Mouse (Mus musculus) intestine, embryonic 16.5 days (tissue): ENCODE results near the gene Npb. TPM values are rescaled to one million over a fixed set of nuclear protein-coding genes. Genes with fewer than 3 reads are reported as not detected.
A peak's percentile ranks its signal among the peaks of the same experiment; 100 is the strongest.
"Not testable (repeated sequence)": the region's sequence is repeated elsewhere in the genome, so short reads cannot be mapped to it uniquely, and the experiment has no call there.

Experiments used
- ATAC-seq: fragments of 200-750 bp; cut with Nextera tagmentation; 2 replicates; pipeline ENCODE4 v1.8.0; 2017; ENCODE audit warnings: moderate TSS enrichment, moderate library complexity
- H3K27ac ChIP-seq: fragments of 300-500 bp; sonication (generic); 2 replicates; pipeline ENCODE4 v1.5.1; 2014; ENCODE audit warnings: mild to moderate bottlenecking, low read length
- H3K27me3 ChIP-seq: fragments of 300-500 bp; sonication (generic); replicated peaks from 2 replicates; pipeline ENCODE4 v1.6.1; 2014; ENCODE audit warnings: low read length, control low read depth, mixed read lengths; ENCODE audit not compliant: control insufficient read depth, insufficient read depth
- H3K36me3 ChIP-seq: fragments of 300-500 bp; sonication (generic); 2 replicates; pipeline ENCODE4 v1.6.1; 2014; ENCODE audit warnings: low read length, control low read depth; ENCODE audit not compliant: control insufficient read depth, insufficient read depth
- H3K4me1 ChIP-seq: fragments of 300-500 bp; sonication (generic); 2 replicates; pipeline ENCODE4 v1.6.1; 2014; ENCODE audit warnings: low read length, control low read depth, mixed read lengths; ENCODE audit not compliant: control insufficient read depth, insufficient read depth
- H3K4me2 ChIP-seq: fragments of 300-500 bp; sonication (generic); 2 replicates; pipeline ENCODE4 v1.6.1; 2014; ENCODE audit warnings: low read depth, low read length, control low read depth
- H3K4me3 ChIP-seq: fragments of 300-500 bp; sonication (generic); 2 replicates; pipeline ENCODE4 v1.5.1; 2014; ENCODE audit warnings: mild to moderate bottlenecking, low read length
- H3K9ac ChIP-seq: fragments of 300-500 bp; sonication (generic); 2 replicates; pipeline ENCODE4 v1.6.1; 2014; ENCODE audit warnings: low read depth, low read length
- H3K9me3 ChIP-seq: fragments of 300-500 bp; sonication (generic); 2 replicates; pipeline ENCODE4 v1.6.1; 2016; ENCODE audit warnings: low read length, control low read depth; ENCODE audit not compliant: control insufficient read depth
- WGBS: fragments of 180-500 bp; shearing (Covaris S2); extraction: QIAGEN DNeasy Blood & Tissue Kit; methylation state at CpG from one replicate; pipeline ENCODE4 v1.1.7; 2014; 5-methylcytosine and 5-hydroxymethylcytosine counted together
- polyA plus RNA-seq: library from polyadenylated mRNA; unstranded; fragments of >200 nt; fragmentation: Nextera tagmentation; extraction: Ambion mirVana; gene quantifications from 2 replicates; pipeline ENCODE4 v1.2.1, GENCODE M21; 2015

Gene Npb
- polyA plus RNA-seq, 1 experiment from 2014 or later, result 3.8 TPM

GRCm38 (mm10) chr11:120578694-120579243 is 29.5 kb upstream of the Npb start:
- Histone ChIP-seq H3K9me3 (no peaks in the 10 kb centered on the region), H3K27ac (peak overlapping the region; percentile 96), H3K9ac (peak overlapping the region; percentile 94; the same call in 1 of the 2 replicates), H3K4me3 (no peak overlapping the region), H3K4me2 (no peak overlapping the region), H3K36me3 (peaks cover 21% of the 10 kb centered on the region), H3K27me3 (no peaks in the 10 kb centered on the region), H3K4me1 (peaks cover 50% of the 10 kb centered on the region)
- ATAC-seq, result no peak
- WGBS, result 81% methylated on average over 11 of the region's 11 CpGs

- ATAC-seq, result no peak
Measured at GRCm38 (mm10) chr11:120579316-120580107, 28.8 kb upstream of the Npb start.

DNA sequence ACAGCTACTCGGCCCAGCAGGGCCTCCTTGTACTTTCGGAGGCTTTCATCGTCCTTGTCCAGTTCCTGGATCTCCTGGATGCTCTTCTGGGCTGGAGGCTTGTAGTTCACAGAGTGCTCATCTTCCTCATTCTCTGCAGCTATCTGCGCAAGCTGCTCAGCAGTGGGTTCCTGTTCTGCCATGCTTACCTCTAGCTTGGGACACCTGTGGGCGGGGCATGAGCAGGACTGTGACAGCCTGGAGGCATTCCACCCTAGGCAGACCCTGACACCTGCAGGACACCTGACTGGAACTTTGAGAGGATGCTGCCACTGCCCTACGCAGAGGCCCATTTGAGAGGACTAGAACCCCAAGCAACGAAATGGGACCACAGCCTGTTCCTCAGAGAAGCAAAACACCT is 28.1 kb upstream of the Npb start:
- Histone ChIP-seq H3K4me1 (peaks cover 43% of the 10 kb centered on the region), H3K36me3 (peaks cover 28% of the 10 kb centered on the region), H3K9me3 (no peaks in the 10 kb centered on the region), H3K27me3 (no peaks in the 10 kb centered on the region), H3K9ac (peak overlapping the region; percentile 94), H3K4me2 (peak overlapping the region; percentile 63), H3K27ac (peak overlapping the region; percentile 93), H3K4me3 (peak overlapping the region; percentile 75)
- WGBS, result 47% methylated on average over 7 of the region's 7 CpGs
- ATAC-seq, result no peak

More at GRCm38 (mm10) chr11:120579316-120580107, 28.8 kb upstream of the Npb start:
- Histone ChIP-seq H3K27me3 (no peaks in the 10 kb centered on the region), H3K4me3 (peak overlapping the region; percentile 75), H3K4me1 (peaks cover 46% of the 10 kb centered on the region), H3K9me3 (no peaks in the 10 kb centered on the region), H3K4me2 (peak overlapping the region; percentile 63), H3K27ac (peak overlapping the region; percentile 93), H3K9ac (peak overlapping the region; percentile 94), H3K36me3 (peaks cover 24% of the 10 kb centered on the region)
- 49% methylated on average over 15 of the region's 15 CpGs for WGBS

GRCm38 (mm10) chr11:120580871-120581331 is 27.4 kb upstream of the Npb start:
- peak overlapping the region; percentile 94 for H3K9ac ChIP-seq
- WGBS, result under 1% methylated on average over 37 of the region's 44 CpGs
- ATAC-seq, result peak; percentile 38
- H3K27ac ChIP-seq, result peak overlapping the region; percentile 93
- no peaks in the 10 kb centered on the region for H3K9me3 ChIP-seq
- H3K4me2 ChIP-seq, result peak overlapping the region; percentile 63
- peaks cover 42% of the 10 kb centered on the region for H3K4me1 ChIP-seq
- H3K4me3 ChIP-seq, result peak overlapping the region; percentile 75
- no peaks in the 10 kb centered on the region for H3K27me3 ChIP-seq
- peaks cover 29% of the 10 kb centered on the region for H3K36me3 ChIP-seq

DNA sequence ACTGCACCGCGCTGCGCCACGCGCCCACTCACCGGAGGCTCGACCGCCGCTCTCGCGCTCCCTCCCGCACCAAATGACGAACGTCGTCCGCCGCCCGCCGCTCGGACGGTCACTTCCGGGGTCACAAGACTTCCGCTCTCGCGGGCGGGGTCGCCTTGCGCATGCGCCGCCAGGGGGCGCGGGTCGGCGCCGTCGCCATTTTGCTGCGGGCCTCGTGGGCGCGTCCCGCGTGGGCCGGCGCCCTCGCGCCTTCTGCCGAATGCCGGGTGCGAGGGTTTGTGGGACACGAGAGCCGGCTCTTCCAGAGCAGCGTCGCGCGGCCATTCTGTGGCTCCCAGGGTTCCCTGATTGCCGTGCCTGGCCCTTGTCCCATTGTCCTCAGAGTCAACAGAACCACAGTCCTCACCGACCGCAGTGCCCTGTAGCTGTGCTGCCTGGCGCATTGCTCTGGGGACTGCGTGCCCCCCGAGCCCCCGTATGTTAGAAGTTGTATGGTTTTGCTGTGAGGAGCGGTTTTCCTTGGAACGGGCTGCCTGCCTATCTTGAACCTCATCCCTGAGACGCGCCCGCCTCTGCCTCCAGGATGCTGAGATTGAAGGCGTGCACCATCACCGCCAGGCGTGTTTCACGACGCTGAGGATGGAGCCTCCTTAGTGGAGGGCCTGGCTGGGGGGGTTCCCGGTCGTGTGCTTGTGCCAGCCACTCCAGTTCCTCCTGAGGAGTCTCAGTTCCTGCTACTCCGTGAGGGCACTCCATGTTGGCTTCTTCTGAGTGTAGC is 26.6 kb upstream of the Npb start, which contains the start of gene Arhgdia:
TSS of gene Arhgdia (minus strand) at position 135 of the 778 bp plus-strand sequence.
- Histone ChIP-seq H3K36me3 (peaks cover 29% of the 10 kb centered on the region), H3K27ac (peak within 1 kb of the TSS; percentile 93), H3K27me3 (no peaks in the 10 kb centered on the region), H3K4me2 (peak within 1 kb of the TSS; percentile 63), H3K4me1 (peaks cover 38% of the 10 kb centered on the region), H3K9me3 (no peaks in the 10 kb centered on the region), H3K4me3 (peak within 1 kb of the TSS; percentile 75), H3K9ac (peak within 1 kb of the TSS; percentile 94)
- WGBS, result 4% methylated on average over 70 of the region's 75 CpGs
- ATAC-seq, result peak; percentile 40

DNA sequence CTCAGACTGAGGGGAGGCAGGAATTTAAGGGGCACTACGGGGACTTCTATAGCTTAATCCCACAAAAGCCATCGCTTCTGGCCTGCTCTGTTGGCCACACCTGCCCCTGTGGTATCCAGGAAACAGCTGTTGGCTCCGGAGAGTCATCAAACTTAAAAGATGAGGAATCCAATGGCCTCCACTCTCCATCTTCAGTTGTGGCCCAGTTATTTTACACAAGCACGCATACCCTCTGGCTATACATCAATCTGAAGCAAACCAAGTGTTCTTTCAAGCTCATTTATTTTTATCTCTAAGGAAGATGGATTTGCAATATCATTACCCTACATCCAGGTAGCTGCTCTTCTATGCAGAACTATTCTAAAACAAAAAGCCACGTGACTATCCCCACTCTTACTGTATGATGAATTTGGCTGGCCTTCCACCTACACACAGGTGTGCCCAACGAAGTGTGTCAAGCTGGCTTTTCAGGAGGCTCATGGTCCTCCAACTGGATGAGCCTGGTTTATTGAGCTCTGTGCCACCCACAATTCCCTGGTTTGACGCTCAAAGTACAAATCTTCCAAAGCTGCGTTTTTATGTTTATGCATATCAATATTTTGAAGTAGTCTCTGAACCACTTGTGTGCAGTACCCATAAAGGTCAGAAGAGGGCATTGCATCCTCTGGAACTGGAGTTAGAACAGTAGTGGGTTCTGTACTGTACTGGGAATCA is 25.9 kb upstream of the Npb start:
- Histone ChIP-seq H3K9ac (peak overlapping the region; percentile 94), H3K4me1 (peaks cover 33% of the 10 kb centered on the region), H3K9me3 (no peaks in the 10 kb centered on the region), H3K36me3 (peaks cover 29% of the 10 kb centered on the region), H3K27ac (peak overlapping the region; percentile 93), H3K27me3 (no peaks in the 10 kb centered on the region), H3K4me2 (peak overlapping the region; percentile 63), H3K4me3 (peak overlapping the region; percentile 75)
- ATAC-seq, result no peak
- 70% methylated on average over 8 of the region's 8 CpGs for WGBS

GRCm38 (mm10) chr11:120582982-120583293 is 25.3 kb upstream of the Npb start:
- H3K36me3 ChIP-seq, result peaks cover 25% of the 10 kb centered on the region
- H3K27me3 ChIP-seq, H3K27ac ChIP-seq, H3K9me3 ChIP-seq, H3K4me2 ChIP-seq, H3K4me3 ChIP-seq, ATAC-seq, H3K9ac ChIP-seq: not testable (repeated sequence)
- WGBS, result 87% methylated on average over 2 of the region's 2 CpGs
- H3K4me1 ChIP-seq, result peaks cover 28% of the 10 kb centered on the region

- ATAC-seq, result no peak
- no peak overlapping the region for H3K9ac ChIP-seq
- no peak overlapping the region for H3K4me3 ChIP-seq
- H3K27me3 ChIP-seq, result no peaks in the 10 kb centered on the region
- no peak overlapping the region for H3K4me2 ChIP-seq
- WGBS, result 97% methylated on average over 1 of the region's 1 CpGs
- no peak overlapping the region for H3K27ac ChIP-seq
- peaks cover 18% of the 10 kb centered on the region for H3K4me1 ChIP-seq
- peaks cover 15% of the 10 kb centered on the region for H3K36me3 ChIP-seq
- H3K9me3 ChIP-seq, result no peaks in the 10 kb centered on the region
Measured at GRCm38 (mm10) chr11:120583937-120584336, 24.3 kb upstream of the Npb start.

- no peak overlapping the region for H3K9ac ChIP-seq
- H3K4me1 ChIP-seq, result no peaks in the 10 kb centered on the region
- H3K36me3 ChIP-seq, result peaks cover 17% of the 10 kb centered on the region
- no peak overlapping the region for H3K27ac ChIP-seq
- 89% methylated on average over 6 of the region's 6 CpGs for WGBS
- H3K9me3 ChIP-seq, result no peaks in the 10 kb centered on the region
- no peaks in the 10 kb centered on the region for H3K27me3 ChIP-seq
- no peak for ATAC-seq
- H3K4me2 ChIP-seq, result no peak overlapping the region
- no peak overlapping the region for H3K4me3 ChIP-seq
Measured at GRCm38 (mm10) chr11:120588531-120588930, 19.7 kb upstream of the Npb start.
